Mouse (Mus musculus) lung, embryonic 14.5 days (tissue): ENCODE data around the gene Mast4. TPM values are rescaled to one million over a fixed set of nuclear protein-coding genes. Genes with fewer than 3 reads are reported as not detected.

ENCODE experiments used
- ATAC-seq: fragments of 200-750 bp; cut with Nextera tagmentation; 2 replicates; pipeline ENCODE4 v1.8.0; 2017; ENCODE audit warnings: mild to moderate bottlenecking, moderate TSS enrichment, moderate library complexity; ENCODE audit not compliant: insufficient read depth
- DNase-seq: peaks from one replicate; pipeline ENCODE4 v3.0.0-alpha.2; 2015
- H3K27ac ChIP-seq: fragments of 300-500 bp; sonication (generic); 2 replicates; pipeline ENCODE4 v1.5.1; 2014; ENCODE audit warnings: low read depth, mild to moderate bottlenecking, moderate library complexity
- H3K27me3 ChIP-seq: fragments of 300-500 bp; sonication (generic); 2 replicates; pipeline ENCODE4 v1.6.1; 2014; ENCODE audit warnings: low read length, control low read depth; ENCODE audit not compliant: insufficient read depth
- H3K36me3 ChIP-seq: fragments of 300-500 bp; sonication (generic); 2 replicates; pipeline ENCODE4 v1.6.1; 2014; ENCODE audit warnings: control low read depth; ENCODE audit not compliant: insufficient read depth
- H3K4me1 ChIP-seq: fragments of 300-500 bp; sonication (generic); 2 replicates; pipeline ENCODE4 v1.6.1; 2014; ENCODE audit warnings: antibody characterized with exemption, control low read depth; ENCODE audit not compliant: insufficient read depth
- H3K4me2 ChIP-seq: fragments of 300-500 bp; sonication (generic); 2 replicates; pipeline ENCODE4 v1.6.1; 2014; ENCODE audit warnings: mild to moderate bottlenecking
- H3K4me3 ChIP-seq: fragments of 300-500 bp; sonication (generic); 2 replicates; pipeline ENCODE4 v1.5.1; 2014; ENCODE audit warnings: low read depth, low read length
- H3K9ac ChIP-seq: fragments of 300-500 bp; sonication (generic); 2 replicates; pipeline ENCODE4 v1.6.1; 2014
- H3K9me3 ChIP-seq: fragments of 300-500 bp; sonication (generic); 2 replicates; pipeline ENCODE4 v1.6.1; 2016; ENCODE audit warnings: low read depth, low read length, control low read depth
- CTCF ChIP-seq: IDR thresholded peaks from 2 replicates; pipeline ENCODE4 v1.5.1; 2016; ENCODE audit warnings: antibody characterized with exemption, low read depth
- WGBS: fragments of 180-500 bp; shearing (Covaris S2); extraction: QIAGEN DNeasy Blood & Tissue Kit; methylation state at CpG from one replicate; pipeline ENCODE4 v1.1.7; 2014; 5-methylcytosine and 5-hydroxymethylcytosine counted together
- polyA plus RNA-seq: library from polyadenylated mRNA; unstranded; fragments of >200 nt; fragmentation: Nextera tagmentation; extraction: Ambion mirVana; gene quantifications from 2 replicates; pipeline ENCODE4 v1.2.1, GENCODE M21; 2014

Mast4 gene
- polyA plus RNA-seq, 1 experiment from 2014 or later: 30.8 TPM

DNA sequence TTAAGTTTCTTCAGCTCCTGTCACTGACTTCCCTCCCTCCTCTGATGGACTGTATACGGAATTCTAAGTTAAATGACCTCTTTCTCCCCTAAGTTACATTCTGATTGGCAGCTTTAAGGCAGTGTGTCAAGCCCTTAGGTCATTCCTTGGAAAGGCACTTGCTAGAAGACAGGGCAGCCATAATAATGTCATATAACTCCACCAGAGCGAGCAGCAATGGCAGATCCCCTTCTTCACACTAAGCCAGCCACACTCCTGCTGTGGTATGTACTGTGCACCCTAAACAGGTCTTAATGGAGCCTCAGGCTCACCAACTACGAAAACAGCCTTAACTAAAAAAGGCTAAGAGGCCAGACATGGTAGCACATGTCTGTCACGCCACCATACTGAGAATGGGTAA lies 123.6 kb downstream of the Mast4 start:
- no peak overlapping the region for H3K4me3 ChIP-seq
- no peaks in the 10 kb centered on the region for H3K9me3 ChIP-seq
- no peak overlapping the region for H3K4me2 ChIP-seq
- no peaks in the 10 kb centered on the region for H3K36me3 ChIP-seq
- H3K9ac ChIP-seq: no peak overlapping the region
- H3K27ac ChIP-seq: no peak overlapping the region
- no peaks in the 10 kb centered on the region for H3K27me3 ChIP-seq
- ATAC-seq (no peak), DNase-seq (no peak)
- H3K4me1 ChIP-seq: no peaks in the 10 kb centered on the region
- no peak for TF ChIP-seq CTCF
- 88% methylated on average over 4 of the region's 4 CpGs for WGBS

DNA sequence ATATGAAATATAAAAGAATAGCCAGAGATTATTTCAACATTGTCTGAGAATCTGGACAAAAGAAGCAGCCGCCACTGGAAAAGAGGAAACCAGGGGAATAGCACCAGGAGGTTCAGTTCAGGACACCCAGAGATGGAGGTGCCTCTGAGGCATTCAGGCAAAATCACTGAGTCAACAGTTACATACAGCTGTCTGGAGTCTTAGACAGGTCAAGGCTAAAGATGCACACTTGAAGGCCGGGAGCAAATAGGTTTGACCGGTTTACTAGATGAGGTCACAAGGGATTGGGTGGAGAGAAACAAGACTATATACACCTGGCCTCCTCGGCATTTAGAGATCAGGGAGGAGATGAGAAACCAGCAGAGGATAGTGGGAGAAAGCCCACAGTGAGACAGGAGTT lies 127.1 kb downstream of the Mast4 start:
- H3K27me3 ChIP-seq: no peaks in the 10 kb centered on the region
- no peaks in the 10 kb centered on the region for H3K4me1 ChIP-seq
- H3K27ac ChIP-seq: no peak overlapping the region
- WGBS: 61% methylated on average over 4 of the region's 4 CpGs
- H3K4me3 ChIP-seq: no peak overlapping the region
- H3K4me2 ChIP-seq: no peak overlapping the region
- no peak overlapping the region for H3K9ac ChIP-seq
- H3K9me3 ChIP-seq: no peaks in the 10 kb centered on the region
- H3K36me3 ChIP-seq: no peaks in the 10 kb centered on the region
- ATAC-seq: peak; percentile 24; the same call in 1 of the 2 replicates
- DNase-seq: no peak
- TF ChIP-seq CTCF: no peak

DNA sequence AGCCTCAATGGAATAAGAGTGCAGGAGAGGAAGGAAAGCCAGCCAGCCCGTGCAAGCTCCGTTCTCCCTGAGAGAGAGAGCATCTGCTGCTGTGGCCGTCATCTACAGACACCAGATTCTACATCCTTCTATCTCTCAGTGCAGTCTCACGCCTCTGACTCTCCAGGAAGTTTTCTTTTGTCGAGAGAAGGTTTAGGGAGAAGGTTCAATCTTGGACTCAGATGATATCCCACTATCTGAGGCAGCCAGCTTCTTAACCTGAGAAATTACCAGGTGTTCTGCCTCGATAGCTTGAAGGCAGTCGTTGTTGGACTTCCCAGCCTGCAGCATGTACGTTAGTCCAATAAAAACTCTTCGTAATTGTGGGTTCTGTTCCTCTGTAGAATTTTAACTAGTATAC lies 127.7 kb downstream of the Mast4 start:
- 77% methylated on average over 9 of the region's 9 CpGs for whole genome bisulfite sequencing
- Histone ChIP-seq H3K27ac (no peak overlapping the region), H3K9me3 (no peaks in the 10 kb centered on the region), H3K27me3 (no peaks in the 10 kb centered on the region), H3K9ac (no peak overlapping the region), H3K4me2 (no peak overlapping the region), H3K36me3 (no peaks in the 10 kb centered on the region), H3K4me3 (no peak overlapping the region), H3K4me1 (no peaks in the 10 kb centered on the region)
- ATAC-seq: no peak
- no peak for TF ChIP-seq CTCF
- DNase-seq: no peak

DNA sequence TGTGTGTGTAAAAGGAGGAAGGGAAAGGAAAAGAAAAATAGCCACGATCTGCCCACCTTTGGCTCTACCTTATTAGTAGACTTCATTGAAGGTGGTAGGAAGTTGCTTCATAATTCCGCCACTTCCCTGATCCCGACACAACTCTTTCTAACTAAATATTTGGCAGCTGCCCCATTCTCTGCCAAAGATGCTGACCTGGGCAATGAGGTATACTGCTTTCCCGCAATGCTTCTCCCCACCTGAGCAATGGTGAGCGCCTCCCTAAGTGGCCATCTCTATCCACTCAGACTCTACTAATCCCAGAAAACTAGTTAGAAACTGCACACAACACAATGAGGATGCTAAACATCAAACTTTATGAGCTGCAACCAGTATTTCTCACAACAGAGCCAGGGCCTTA lies 129.1 kb downstream of the Mast4 start:
- 83% methylated on average over 5 of the region's 5 CpGs for WGBS
- H3K27ac ChIP-seq: no peak overlapping the region
- TF ChIP-seq CTCF: no peak
- no peaks in the 10 kb centered on the region for H3K9me3 ChIP-seq
- H3K9ac ChIP-seq: no peak overlapping the region
- no peak overlapping the region for H3K4me2 ChIP-seq
- ATAC-seq (no peak), DNase-seq (no peak)
- H3K4me3 ChIP-seq: no peak overlapping the region
- H3K27me3 ChIP-seq: no peaks in the 10 kb centered on the region
- no peaks in the 10 kb centered on the region for H3K4me1 ChIP-seq
- H3K36me3 ChIP-seq: no peaks in the 10 kb centered on the region

DNA sequence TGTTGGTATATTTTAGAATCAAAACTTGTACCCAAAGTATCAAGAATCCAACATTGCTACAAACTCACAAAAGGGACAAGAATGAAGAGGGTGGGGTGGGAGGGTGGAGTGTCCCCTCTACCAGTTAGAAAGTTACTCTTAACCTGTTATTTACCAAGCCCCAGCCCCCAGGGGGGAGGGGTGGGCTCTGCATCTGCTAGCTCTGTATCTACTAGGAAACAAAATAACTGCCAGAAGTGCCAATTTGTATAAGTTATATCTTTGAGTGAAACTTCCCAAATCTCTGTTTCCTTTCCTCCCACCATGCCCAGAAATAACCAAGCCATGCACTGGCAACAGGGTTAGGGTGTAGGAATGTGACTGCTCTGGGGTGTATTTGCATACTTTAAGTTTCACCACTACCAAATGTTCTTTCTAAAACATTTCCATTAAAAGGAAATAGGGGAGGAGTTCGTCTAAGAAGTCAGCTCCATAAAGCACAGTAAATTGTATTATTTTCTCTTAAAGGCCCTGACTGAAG lies 130.9 kb downstream of the Mast4 start:
- Histone ChIP-seq H3K27ac (no peak overlapping the region), H3K4me3 (no peak overlapping the region), H3K4me2 (no peak overlapping the region), H3K27me3 (no peaks in the 10 kb centered on the region), H3K4me1 (no peaks in the 10 kb centered on the region), H3K36me3 (no peaks in the 10 kb centered on the region), H3K9me3 (no peaks in the 10 kb centered on the region), H3K9ac (no peak overlapping the region)
- no peak for ATAC-seq
- 53% methylated on average over 1 of the region's 1 CpGs for WGBS
- no peak for TF ChIP-seq CTCF
- no peak for DNase-seq

DNA sequence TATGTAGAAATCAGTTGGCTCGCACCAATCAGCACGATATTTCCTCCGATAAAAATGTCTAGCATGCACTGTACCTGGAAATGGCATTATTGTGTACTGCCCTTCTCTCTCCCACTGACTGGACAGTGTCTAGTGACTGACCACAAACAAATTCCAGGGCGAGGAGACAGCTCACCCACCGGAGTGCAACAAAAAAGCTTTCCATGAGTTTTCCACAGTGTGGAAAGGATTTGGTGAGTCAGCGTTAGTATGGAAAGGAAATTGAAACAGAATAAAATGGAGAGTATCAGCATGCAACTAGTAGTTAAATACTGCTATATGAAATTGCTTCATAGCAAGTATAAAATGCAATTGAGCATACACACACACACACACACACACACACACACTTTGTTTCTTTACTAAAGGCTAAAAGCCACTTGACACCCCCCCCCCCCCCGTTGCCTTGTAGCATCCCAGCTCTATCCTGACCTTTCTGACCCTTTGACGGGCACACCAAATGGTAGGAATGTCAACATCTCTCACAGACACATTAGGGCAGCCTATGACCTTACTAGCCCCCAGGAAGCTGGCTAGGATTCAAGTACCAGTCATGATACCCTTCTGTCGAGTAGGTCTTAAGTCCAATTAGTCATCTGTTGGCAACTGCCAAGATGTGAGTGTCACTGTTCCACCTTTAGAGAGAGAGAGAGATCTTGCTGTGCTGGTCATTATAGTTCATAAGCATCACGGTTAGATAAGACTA lies 133.1 kb downstream of the Mast4 start:
- Histone ChIP-seq H3K9me3 (no peaks in the 10 kb centered on the region), H3K36me3 (no peaks in the 10 kb centered on the region), H3K27ac (no peak overlapping the region), H3K4me2 (no peak overlapping the region), H3K4me3 (no peak overlapping the region), H3K27me3 (no peaks in the 10 kb centered on the region), H3K4me1 (no peaks in the 10 kb centered on the region), H3K9ac (no peak overlapping the region)
- no peak for ATAC-seq
- WGBS: 56% methylated on average over 10 of the region's 10 CpGs
- DNase-seq: no peak
- no peak for TF ChIP-seq CTCF

DNA sequence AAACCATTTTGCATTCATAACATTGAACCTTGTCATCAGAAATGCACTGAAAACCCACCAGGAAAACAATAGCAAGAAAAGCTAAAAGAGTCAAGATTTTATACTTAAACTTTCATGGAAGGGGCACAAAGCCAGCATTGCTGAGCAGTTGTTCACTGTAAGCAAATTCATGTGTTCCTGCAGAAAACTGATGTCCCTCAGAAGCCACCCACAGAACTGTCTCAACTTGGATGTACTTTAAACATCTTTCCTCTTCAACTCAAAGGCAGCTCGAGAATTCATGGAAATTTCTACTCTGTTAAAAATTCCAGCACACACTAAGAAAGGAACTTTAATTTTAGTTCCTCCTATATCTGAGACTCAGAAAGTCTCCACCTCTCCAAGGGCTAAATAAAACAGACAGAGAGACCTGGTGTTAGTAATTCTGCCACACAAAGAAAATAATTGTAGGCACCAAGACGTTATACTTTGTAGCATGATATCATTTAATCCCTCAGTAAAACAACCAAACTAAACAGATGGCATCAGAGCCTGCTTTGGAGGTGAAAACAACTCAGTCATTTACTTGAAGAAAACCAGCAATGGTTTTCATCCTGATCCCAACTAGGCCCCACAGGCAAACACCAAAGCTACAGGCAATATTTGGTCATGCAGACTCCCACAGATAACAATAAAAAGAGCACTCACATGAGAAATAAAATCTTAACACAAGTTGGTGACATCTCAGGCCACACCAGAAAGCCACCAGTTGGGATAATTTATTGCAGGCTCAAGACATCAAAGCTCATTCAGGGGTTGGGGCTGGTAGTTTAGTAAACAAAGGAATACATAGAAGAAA lies 134.3 kb downstream of the Mast4 start:
- no peak overlapping the region for H3K9ac ChIP-seq
- no peak overlapping the region for H3K4me2 ChIP-seq
- H3K4me1 ChIP-seq: no peaks in the 10 kb centered on the region
- WGBS: 34% methylated on average over 2 of the region's 2 CpGs
- TF ChIP-seq CTCF: no peak
- no peak overlapping the region for H3K4me3 ChIP-seq
- no peaks in the 10 kb centered on the region for H3K36me3 ChIP-seq
- no peaks in the 10 kb centered on the region for H3K27me3 ChIP-seq
- H3K9me3 ChIP-seq: no peaks in the 10 kb centered on the region
- DNase-seq (no peak), ATAC-seq (no peak)
- H3K27ac ChIP-seq: no peak overlapping the region
